Comparison of ENCODE assay signal across 11 mouse cellular contexts in genomic region chr11:8293322-8294014, GRCm38 (mm10).
A peak's percentile ranks its signal among the peaks of the same experiment; 100 is the strongest.
DNase-seq lines count a peak whose midpoint lies in the region; ATAC-seq lines count a peak whose summit lies in the region.
"Had no signal": no experiment of that assay in that cellular context is flagged by ENCODE, and none has a peak within 500 bp of the region (broad histone marks: within the 10 kb centered on the region; RNA-seq: fewer than 3 reads in every experiment).

No protein-coding gene starts in this region.

- no peak overlapping the region for H3K9ac ChIP-seq in limb, embryonic 13.5 days
- no peak overlapping the region for H3K9ac ChIP-seq in forebrain, embryonic 14.5 days (ENCODE audit: low read length)
- H3K9ac ChIP-seq: embryonic facial prominence, embryonic 13.5 days had no signal

- no peak overlapping the region; the same call in 1 of the 2 replicates for H3K27ac ChIP-seq in limb, embryonic 13.5 days
- no peak overlapping the region for H3K27ac ChIP-seq in limb, embryonic 10.5 days
- no peak overlapping the region for H3K27ac ChIP-seq in forebrain, embryonic 14.5 days (ENCODE audit: low read depth, low read length)
- H3K27ac ChIP-seq: embryonic facial prominence, embryonic 13.5 days had no signal

- no peak overlapping the region for H3K4me2 ChIP-seq in limb, embryonic 13.5 days (replicated peaks)
- no peak overlapping the region for H3K4me2 ChIP-seq in forebrain, embryonic 14.5 days (ENCODE audit: low read length)
- H3K4me2 ChIP-seq: embryonic facial prominence, embryonic 13.5 days had no signal

- no peak for DNase-seq in limb, embryonic 10.5 days (ENCODE audit: low spot score)
- DNase-seq in embryo, embryonic 10 days (ENCODE audit: low spot score): peak; percentile 45
- DNase-seq in forebrain, embryonic 14.5 days (ENCODE audit: low spot score): peak; percentile 69
- DNase-seq in mesoderm, embryonic 11.5 days (ENCODE audit: low read depth, low spot score): peak; percentile 56
- DNase-seq in adrenal gland, adult 2 months: no peak
- DNase-seq in urinary bladder, adult 2 months (ENCODE audit: low spot score): no peak
- no peak for DNase-seq in ovary, postnatal 14 days (ENCODE audit: low spot score)
- DNase-seq: gastrocnemius, postnatal 14 days; kidney, adult 11 months had no signal

- no peak overlapping the region for H3K4me3 ChIP-seq in limb, embryonic 13.5 days
- H3K4me3 ChIP-seq in limb, embryonic 10.5 days: no peak overlapping the region
- H3K4me3 ChIP-seq in forebrain, embryonic 14.5 days (ENCODE audit: low read depth, low read length): no peak overlapping the region
- H3K4me3 ChIP-seq: embryonic facial prominence, embryonic 13.5 days had no signal

- H3K4me1 ChIP-seq in limb, embryonic 13.5 days: peaks cover 17% of the 10 kb centered on the region
- H3K4me1 ChIP-seq in limb, embryonic 10.5 days: 0 out of 2 replicates have a peak, but pooled peaks cover 4% of the 10 kb centered on the region
- H3K4me1 ChIP-seq in forebrain, embryonic 14.5 days (ENCODE audit: control insufficient read depth, insufficient read depth, low read length): peaks cover 3% of the 10 kb centered on the region; the same call in 1 of the 2 replicates
- H3K4me1 ChIP-seq: embryonic facial prominence, embryonic 13.5 days had no signal

- H3K9me3 ChIP-seq in limb, embryonic 13.5 days: no peaks in the 10 kb centered on the region
- H3K9me3 ChIP-seq in limb, embryonic 10.5 days (replicated peaks): no peaks in the 10 kb centered on the region
- no peaks in the 10 kb centered on the region for H3K9me3 ChIP-seq in forebrain, embryonic 14.5 days (replicated peaks; ENCODE audit: control insufficient read depth, low read length)
- H3K9me3 ChIP-seq: embryonic facial prominence, embryonic 13.5 days had no signal

- ATAC-seq in limb, embryonic 13.5 days (ENCODE audit: low FRiP score, low read depth): peak; percentile 82
- peak; percentile 93 for ATAC-seq in forebrain, embryonic 14.5 days

- no peaks in the 10 kb centered on the region for H3K27me3 ChIP-seq in limb, embryonic 13.5 days
- no peaks in the 10 kb centered on the region for H3K27me3 ChIP-seq in limb, embryonic 10.5 days (ENCODE audit: low read depth, poor library complexity, severe bottlenecking)
- no peaks in the 10 kb centered on the region for H3K27me3 ChIP-seq in forebrain, embryonic 14.5 days (replicated peaks; ENCODE audit: control insufficient read depth, insufficient read depth, low read length)
- H3K27me3 ChIP-seq: embryonic facial prominence, embryonic 13.5 days had no signal

- 33% methylated on average over 6 of the region's 6 CpGs for WGBS in limb, embryonic 13.5 days
- WGBS in limb, embryonic 10.5 days: 75% methylated on average over 6 of the region's 6 CpGs
- WGBS in forebrain, embryonic 14.5 days: 25% methylated on average over 6 of the region's 6 CpGs

- H3K36me3 ChIP-seq in limb, embryonic 13.5 days: no peaks in the 10 kb centered on the region
- H3K36me3 ChIP-seq in limb, embryonic 10.5 days: no peaks in the 10 kb centered on the region
- H3K36me3 ChIP-seq in forebrain, embryonic 14.5 days (ENCODE audit: control insufficient read depth, insufficient read depth, low read length): no peaks in the 10 kb centered on the region
- H3K36me3 ChIP-seq: embryonic facial prominence, embryonic 13.5 days had no signal

Comparison
In these comparisons a context has a peak if more than half of its experiments do, and no peak if none do; other contexts are left out.
1. DNase-seq: peak in embryo, embryonic 10 days (single experiment), forebrain, embryonic 14.5 days (single experiment) and mesoderm, embryonic 11.5 days (single experiment); none in limb, embryonic 10.5 days (single experiment), adrenal gland, adult 2 months (single experiment), urinary bladder, adult 2 months (single experiment) and ovary, postnatal 14 days (single experiment).